Mouse (Mus musculus): ENCODE measurements around the gene Mtx2. TPM values are rescaled to one million over a fixed set of nuclear protein-coding genes. Genes with fewer than 3 reads are reported as not detected.

The Mtx2 gene
- polyA plus RNA-seq, 1 experiment from 2014 or later, result 106 TPM

DNA sequence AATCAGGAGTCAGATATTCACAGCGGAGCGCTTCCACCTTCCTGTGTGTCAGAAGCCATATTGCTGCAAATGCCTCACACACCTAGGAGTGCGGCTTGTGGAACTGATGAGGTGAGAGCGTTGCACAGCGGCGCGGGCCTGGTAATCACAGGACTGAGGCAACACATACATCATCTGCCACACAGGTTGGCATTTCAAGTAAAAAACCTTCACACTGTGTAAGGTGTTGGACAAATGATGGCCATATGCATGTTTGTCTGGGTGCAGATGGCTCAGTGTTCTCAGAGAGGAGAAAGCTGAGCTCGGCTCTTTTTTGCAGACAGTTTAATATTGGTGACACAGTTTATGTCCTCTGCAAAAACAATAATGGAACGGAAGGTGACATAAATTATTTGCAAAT, 58.8 kb downstream of the Mtx2 start:
- DNase-seq (ENCODE audit: low spot score), result no peak
- H3K27me3 ChIP-seq (ENCODE audit: insufficient read depth, poor library complexity, severe bottlenecking), result no peaks in the 10 kb centered on the region
- H3K27ac ChIP-seq, result no peak overlapping the region
- no peaks in the 10 kb centered on the region for H3K4me1 ChIP-seq (replicated peaks)
- WGBS, result 95% methylated on average over 9 of the region's 9 CpGs
- H3K9me3 ChIP-seq, result no peaks in the 10 kb centered on the region
- H3K36me3 ChIP-seq, result no peaks in the 10 kb centered on the region
- H3K4me3 ChIP-seq, result no peak overlapping the region

DNA sequence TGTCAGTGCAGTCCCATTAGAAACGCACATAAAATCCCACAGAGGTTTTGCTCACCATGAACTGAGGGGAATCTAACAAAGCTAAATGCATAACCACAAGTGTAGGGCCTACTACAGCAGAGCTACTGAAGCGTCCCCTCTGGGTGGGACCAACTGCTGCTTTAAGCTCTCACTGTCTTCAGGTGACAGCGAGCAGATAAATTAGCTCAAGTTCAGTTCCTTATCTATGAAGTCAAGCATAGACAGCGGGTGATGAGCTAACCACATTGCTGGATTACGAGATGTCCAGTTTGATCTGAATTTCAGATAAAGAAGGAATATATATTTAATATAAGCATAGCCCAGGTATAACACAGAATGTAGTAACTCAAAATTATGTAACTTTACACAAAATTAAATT, 66.3 kb downstream of the Mtx2 start:
- no peaks in the 10 kb centered on the region for H3K27me3 ChIP-seq (ENCODE audit: insufficient read depth, poor library complexity, severe bottlenecking)
- H3K36me3 ChIP-seq, result no peaks in the 10 kb centered on the region
- peaks cover 6% of the 10 kb centered on the region; the same call in 1 of the 2 replicates for H3K4me1 ChIP-seq (replicated peaks)
- no peaks in the 10 kb centered on the region for H3K9me3 ChIP-seq
- no peak overlapping the region for H3K27ac ChIP-seq
- DNase-seq (ENCODE audit: low spot score), result no peak
- WGBS, result 85% methylated on average over 5 of the region's 5 CpGs
- H3K4me3 ChIP-seq, result no peak overlapping the region

DNA sequence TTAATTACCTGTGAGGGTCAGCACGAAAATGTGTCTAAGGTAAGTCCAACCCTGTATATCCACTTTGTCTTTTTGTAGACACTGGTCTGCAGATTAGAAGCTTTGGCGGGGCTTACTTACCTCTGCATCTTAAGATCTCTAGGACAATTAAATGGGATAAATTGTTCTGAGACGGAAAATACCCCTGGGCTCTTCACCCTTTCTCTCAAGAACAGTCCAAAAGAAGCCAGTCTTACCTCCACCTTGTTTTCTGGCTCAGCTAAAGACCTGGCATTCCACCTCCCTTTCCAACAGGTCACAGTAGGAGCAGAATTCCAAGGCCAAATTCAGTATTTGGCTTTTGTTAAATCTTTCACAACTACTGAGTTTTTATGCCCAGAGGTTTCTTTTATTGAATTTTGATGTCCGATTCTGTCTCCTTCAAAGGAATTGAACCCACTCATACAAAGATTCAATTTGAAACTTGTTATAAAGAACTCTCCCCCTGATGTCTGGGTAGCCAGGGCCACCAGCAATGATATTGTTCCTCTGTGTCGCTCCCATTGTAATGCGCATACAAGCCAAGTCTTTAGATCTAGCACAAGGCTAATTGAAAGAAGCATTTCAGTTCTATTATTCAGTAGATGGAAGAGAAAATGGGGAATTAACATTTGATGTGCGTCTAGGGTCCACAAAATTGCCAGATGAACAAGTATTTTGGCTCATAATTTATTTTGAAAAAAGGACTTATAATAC, 67.4 kb downstream of the Mtx2 start:
- DNase-seq (ENCODE audit: low spot score), result no peak
- H3K4me1 ChIP-seq (replicated peaks), result peaks cover 6% of the 10 kb centered on the region; the same call in 1 of the 2 replicates
- no peaks in the 10 kb centered on the region for H3K36me3 ChIP-seq
- H3K27me3 ChIP-seq (ENCODE audit: insufficient read depth, poor library complexity, severe bottlenecking), result no peaks in the 10 kb centered on the region
- WGBS, result 66% methylated on average over 7 of the region's 7 CpGs
- H3K4me3 ChIP-seq, result no peak overlapping the region
- H3K9me3 ChIP-seq, result no peaks in the 10 kb centered on the region
- H3K27ac ChIP-seq, result no peak overlapping the region

DNA sequence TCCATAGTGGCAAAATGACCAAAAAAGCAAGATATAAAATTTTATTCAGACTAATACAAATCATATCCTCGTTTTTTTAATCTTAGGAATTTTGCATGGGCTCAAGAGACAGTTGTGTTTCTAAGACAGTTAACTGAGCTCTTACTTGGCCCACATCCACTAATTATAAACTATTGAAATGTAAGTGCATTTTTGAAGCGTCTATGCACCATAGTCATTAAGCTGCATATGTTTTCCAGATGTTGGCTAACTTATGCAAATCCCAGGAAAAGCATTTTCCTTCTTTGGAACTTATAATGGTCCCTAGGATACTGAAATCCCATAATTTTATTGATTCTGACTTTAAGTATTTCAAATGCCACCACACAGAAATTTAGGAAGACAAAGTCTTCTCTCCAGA, 68.5 kb downstream of the Mtx2 start:
- H3K27ac ChIP-seq, result no peak overlapping the region
- no peak overlapping the region for H3K4me3 ChIP-seq
- WGBS, result 81% methylated on average over 2 of the region's 2 CpGs
- no peaks in the 10 kb centered on the region for H3K9me3 ChIP-seq
- H3K4me1 ChIP-seq (replicated peaks), result peaks cover 6% of the 10 kb centered on the region; the same call in 1 of the 2 replicates
- H3K27me3 ChIP-seq (ENCODE audit: insufficient read depth, poor library complexity, severe bottlenecking), result no peaks in the 10 kb centered on the region
- H3K36me3 ChIP-seq, result no peaks in the 10 kb centered on the region
- no peak for DNase-seq (ENCODE audit: low spot score)

DNA sequence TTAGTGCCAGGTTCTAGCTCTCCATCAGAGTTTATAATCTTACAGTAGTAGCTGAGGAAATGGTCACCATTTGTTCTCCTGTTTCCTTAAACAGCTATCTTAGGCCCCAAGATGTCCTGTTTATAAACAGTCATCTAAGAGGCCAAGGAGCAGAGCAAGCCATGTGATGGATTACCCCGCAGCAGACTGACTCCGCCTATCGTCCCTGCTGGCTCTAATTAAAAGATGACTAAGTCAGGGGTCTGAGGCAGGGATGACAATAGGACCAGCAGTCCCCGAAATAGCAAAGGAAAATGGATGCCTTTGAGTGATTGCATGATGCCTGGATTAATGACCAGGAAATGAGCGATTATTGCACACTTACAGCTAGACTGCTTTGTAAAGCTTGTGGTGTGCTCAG, 74.4 kb downstream of the Mtx2 start:
- Histone ChIP-seq H3K4me3 (no peak overlapping the region), H3K36me3 (no peaks in the 10 kb centered on the region), H3K4me1 (replicated peaks) (peaks cover 11% of the 10 kb centered on the region), H3K27ac (no peak overlapping the region), H3K9me3 (no peaks in the 10 kb centered on the region), H3K27me3 (ENCODE audit: insufficient read depth, poor library complexity, severe bottlenecking) (no peaks in the 10 kb centered on the region)
- WGBS, result 31% methylated on average over 5 of the region's 5 CpGs
- peak; percentile 8 for DNase-seq (ENCODE audit: low spot score)

DNA sequence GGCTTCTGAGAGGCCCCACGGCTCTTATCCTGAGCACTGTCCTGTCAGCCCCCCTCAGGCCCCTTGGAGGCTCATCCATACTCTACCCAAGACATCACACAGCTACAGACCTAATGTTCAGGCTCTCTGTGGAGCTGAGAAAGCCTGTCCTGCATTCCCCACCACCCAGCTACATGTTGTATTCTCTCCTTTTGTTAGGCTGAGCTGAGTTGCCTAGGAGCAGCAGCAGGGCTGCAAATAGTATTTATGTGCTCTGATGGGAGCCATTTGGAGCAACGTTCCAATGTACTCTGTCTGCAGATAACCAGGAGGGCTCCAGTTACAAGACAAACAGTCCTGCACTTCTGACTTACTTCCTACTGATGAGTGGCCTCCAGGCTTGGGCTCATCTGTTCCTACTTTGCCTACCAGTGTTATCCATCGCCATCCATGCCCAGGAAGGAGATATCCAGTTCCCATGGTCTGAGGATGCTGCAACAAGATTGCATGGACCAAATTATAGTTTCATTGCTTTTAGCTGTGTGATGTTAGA, 76.2 kb downstream of the Mtx2 start:
- H3K9me3 ChIP-seq, result no peaks in the 10 kb centered on the region
- H3K27me3 ChIP-seq (ENCODE audit: insufficient read depth, poor library complexity, severe bottlenecking), result no peaks in the 10 kb centered on the region
- no peak overlapping the region for H3K4me3 ChIP-seq
- H3K27ac ChIP-seq, result peak overlapping the region; percentile 25; the same call in 1 of the 2 replicates
- 50% methylated on average over 3 of the region's 3 CpGs for WGBS
- H3K36me3 ChIP-seq, result no peaks in the 10 kb centered on the region
- peak; percentile 18 for DNase-seq (ENCODE audit: low spot score)
- peaks cover 11% of the 10 kb centered on the region for H3K4me1 ChIP-seq (replicated peaks)

DNA sequence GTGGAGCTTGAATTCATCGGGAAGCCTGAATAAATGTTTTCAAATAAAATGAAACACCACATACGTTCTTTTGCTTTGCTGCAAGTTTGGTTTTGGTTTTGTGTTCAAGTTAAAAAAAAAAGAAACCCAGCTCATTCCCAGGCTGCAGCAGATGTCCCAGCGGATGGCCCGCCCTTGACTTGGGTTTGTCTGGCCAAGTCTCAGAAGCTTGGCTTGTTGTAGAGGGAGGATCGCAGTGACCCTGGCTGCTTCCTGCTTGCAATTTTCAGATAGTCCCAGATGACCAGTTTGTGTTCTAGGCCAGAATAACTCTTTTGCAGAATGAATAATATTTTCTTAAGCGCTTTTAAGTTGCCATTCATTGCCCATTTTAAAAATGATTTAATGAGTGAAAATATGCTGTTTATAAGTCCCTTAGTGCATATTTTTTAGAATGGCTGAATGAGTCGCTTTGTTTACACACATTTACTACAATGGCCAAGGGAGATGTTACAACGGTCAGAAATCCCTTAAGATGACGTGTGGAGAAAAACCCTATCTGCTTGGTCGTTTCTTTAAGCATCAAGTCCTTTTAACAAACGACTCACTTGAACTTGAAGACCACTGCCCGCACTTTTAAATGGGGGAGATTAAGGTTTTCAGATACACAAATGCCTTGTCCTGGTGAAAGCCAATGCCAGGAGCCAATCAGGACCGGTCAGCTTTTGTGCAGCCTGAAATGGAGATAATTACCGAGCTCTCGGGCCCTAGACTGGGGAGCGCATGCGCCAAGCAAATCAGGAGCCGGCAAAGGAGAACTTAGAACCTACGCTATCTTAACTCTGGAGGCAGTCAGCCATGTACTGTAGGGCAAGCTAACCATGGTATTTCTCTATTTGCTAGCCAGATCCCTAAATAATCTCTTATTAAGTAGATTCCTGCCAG, 82.0 kb downstream of the Mtx2 start:
- H3K36me3 ChIP-seq, result no peaks in the 10 kb centered on the region
- no peaks in the 10 kb centered on the region for H3K9me3 ChIP-seq
- WGBS, result 87% methylated on average over 19 of the region's 19 CpGs
- H3K4me3 ChIP-seq, result no peak overlapping the region
- no peaks in the 10 kb centered on the region for H3K4me1 ChIP-seq (replicated peaks)
- H3K27me3 ChIP-seq (ENCODE audit: insufficient read depth, poor library complexity, severe bottlenecking), result no peaks in the 10 kb centered on the region
- no peak for DNase-seq (ENCODE audit: low spot score)
- H3K27ac ChIP-seq, result no peak overlapping the region

DNA sequence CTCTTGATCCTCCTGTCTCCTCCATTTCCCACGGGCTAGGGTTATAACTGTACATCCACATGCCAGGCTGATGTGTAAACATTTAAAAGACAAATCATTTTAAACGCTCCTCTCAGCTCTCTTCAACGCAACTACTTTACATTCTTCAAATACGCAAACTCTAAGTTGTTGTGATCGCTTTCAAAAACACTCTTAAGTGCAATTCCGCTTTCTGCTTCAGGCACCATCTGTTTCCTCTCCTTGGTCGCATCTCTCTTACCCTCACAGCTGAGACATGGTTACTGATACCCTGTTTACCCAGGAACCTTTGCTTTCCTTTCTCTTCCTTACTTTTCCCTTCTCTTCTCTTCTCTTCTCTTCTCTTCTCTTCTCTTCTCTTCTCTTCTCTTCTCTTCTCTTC, 86.4 kb downstream of the Mtx2 start:
- 86% methylated on average over 7 of the region's 7 CpGs for WGBS
- Histone ChIP-seq H3K4me1 (replicated peaks) (no peaks in the 10 kb centered on the region), H3K9me3 (no peaks in the 10 kb centered on the region), H3K36me3 (no peaks in the 10 kb centered on the region), H3K4me3 (no peak overlapping the region), H3K27ac (no peak overlapping the region), H3K27me3 (ENCODE audit: insufficient read depth, poor library complexity, severe bottlenecking) (no peaks in the 10 kb centered on the region)
- no peak for DNase-seq (ENCODE audit: low spot score)

DNA sequence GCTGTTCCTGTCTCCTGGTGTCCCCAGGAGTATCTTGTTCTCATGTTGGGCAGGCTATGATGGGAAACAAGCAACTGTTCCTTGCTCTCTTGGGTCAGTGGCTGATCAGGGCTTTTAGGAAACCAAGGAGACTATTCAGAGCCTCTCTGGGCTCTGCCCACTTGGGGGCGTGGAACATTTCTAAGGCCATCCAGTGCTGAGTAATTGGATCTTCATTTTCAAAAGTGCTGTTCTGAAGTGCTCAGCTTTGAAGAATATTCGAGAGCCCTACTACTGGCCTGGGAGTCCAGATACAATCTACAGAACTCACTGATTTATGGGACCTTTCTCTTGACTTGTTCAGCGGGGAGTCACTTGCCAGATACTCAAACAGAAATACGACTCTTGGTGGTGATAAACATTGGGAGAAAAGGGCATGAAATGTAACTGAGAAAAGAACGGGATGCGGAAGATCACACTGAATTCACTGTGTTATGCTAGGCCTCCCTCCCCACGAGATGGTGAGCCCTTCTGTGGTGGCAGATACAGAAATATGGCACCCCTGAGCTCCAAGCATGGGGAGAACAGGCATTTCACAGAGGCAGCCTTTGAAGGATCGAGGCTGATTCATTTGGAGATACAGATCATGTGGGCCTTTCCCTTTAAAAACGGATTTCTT, 92.4 kb downstream of the Mtx2 start:
- Histone ChIP-seq H3K4me3 (no peak overlapping the region), H3K27me3 (ENCODE audit: insufficient read depth, poor library complexity, severe bottlenecking) (no peaks in the 10 kb centered on the region), H3K4me1 (replicated peaks) (peaks cover 8% of the 10 kb centered on the region; the same call in 1 of the 2 replicates), H3K9me3 (no peaks in the 10 kb centered on the region), H3K27ac (no peak overlapping the region), H3K36me3 (no peaks in the 10 kb centered on the region)
- no peak for DNase-seq (ENCODE audit: low spot score)
- WGBS, result 67% methylated on average over 9 of the region's 9 CpGs

DNA sequence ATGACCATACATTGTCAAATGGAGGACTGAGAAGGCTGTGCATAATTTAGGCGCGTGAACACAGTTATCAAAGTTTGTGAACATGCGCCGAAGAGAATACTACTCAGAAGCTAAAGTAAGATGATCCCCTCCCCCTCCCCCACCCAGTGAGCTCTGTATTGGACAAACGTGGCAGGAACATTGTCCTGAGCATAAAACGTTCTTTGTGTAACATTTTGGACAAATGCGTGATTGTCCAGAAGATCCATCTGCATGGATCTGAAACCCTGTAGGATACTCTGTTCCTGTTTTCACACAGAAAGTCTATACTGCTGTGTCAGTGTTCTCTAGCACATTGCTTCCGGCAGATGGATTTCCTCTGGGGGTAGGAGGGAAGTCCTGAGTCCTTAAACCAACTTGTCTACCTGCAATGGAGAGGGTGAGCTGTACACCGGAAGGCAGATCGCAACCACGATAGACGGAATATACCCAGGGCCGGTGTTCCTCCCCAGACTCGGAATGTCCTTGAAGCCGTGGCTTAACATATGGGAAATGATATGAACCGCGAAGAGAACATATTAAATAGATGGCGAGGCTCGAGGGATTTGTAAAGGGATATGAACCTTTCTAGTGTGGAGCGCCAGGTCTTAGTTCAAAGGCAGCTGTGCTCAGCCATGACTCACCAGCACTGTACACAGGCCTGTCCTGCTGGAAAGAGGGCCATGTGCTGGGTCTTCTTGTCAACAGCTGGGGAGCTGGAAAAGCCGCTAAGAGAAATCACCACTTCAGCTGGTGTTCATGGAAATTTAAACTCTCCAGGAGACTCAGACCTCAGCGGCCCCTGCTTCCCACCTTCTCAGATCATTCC, 100.6 kb downstream of the Mtx2 start:
- no peak overlapping the region for H3K27ac ChIP-seq
- no peaks in the 10 kb centered on the region; the same call in 1 of the 2 replicates for H3K27me3 ChIP-seq (ENCODE audit: insufficient read depth, poor library complexity, severe bottlenecking)
- H3K9me3 ChIP-seq, result no peaks in the 10 kb centered on the region
- no peaks in the 10 kb centered on the region for H3K36me3 ChIP-seq
- no peak for DNase-seq (ENCODE audit: low spot score)
- WGBS, result 83% methylated on average over 22 of the region's 22 CpGs
- H3K4me1 ChIP-seq (replicated peaks), result peaks cover 10% of the 10 kb centered on the region; the same call in 1 of the 2 replicates
- H3K4me3 ChIP-seq, result no peak overlapping the region

All from hindbrain, embryonic 10.5 days (tissue).